Mouse (Mus musculus): Measurements from ENCODE around the gene Slc11a1. TPM values are rescaled to one million over a fixed set of nuclear protein-coding genes. Genes with fewer than 3 reads are reported as not detected.
A peak's percentile ranks its signal among the peaks of the same experiment; 100 is the strongest.

Gene Slc11a1
- polyA plus RNA-seq, 1 experiment from 2014 or later, result 1.2 TPM

GRCm38 (mm10) chr1:74384525-74384924, 9.5 kb downstream of the Slc11a1 start:
- 86% methylated on average over 8 of the region's 8 CpGs for WGBS
- DNase-seq (ENCODE audit: low spot score), result no peak
- peaks cover 19% of the 10 kb centered on the region for H3K4me1 ChIP-seq
- no peak overlapping the region for H3K4me3 ChIP-seq
- H3K27ac ChIP-seq, result no peak overlapping the region
- H3K36me3 ChIP-seq, result no peaks in the 10 kb centered on the region
- H3K9me3 ChIP-seq (replicated peaks), result no peaks in the 10 kb centered on the region
- H3K27me3 ChIP-seq (ENCODE audit: low read depth, poor library complexity, severe bottlenecking), result no peaks in the 10 kb centered on the region

GRCm38 (mm10) chr1:74385064-74385463, 10.1 kb downstream of the Slc11a1 start:
- H3K27ac ChIP-seq, result peak overlapping the region; percentile 48; the same call in 1 of the 2 replicates
- WGBS, result 89% methylated on average over 10 of the region's 10 CpGs
- no peak overlapping the region for H3K4me3 ChIP-seq
- peaks cover 24% of the 10 kb centered on the region for H3K4me1 ChIP-seq
- H3K9me3 ChIP-seq (replicated peaks), result no peaks in the 10 kb centered on the region
- no peaks in the 10 kb centered on the region for H3K27me3 ChIP-seq (ENCODE audit: low read depth, poor library complexity, severe bottlenecking)
- H3K36me3 ChIP-seq, result no peaks in the 10 kb centered on the region
- no peak for DNase-seq (ENCODE audit: low spot score)

GRCm38 (mm10) chr1:74385531-74385930, 10.5 kb downstream of the Slc11a1 start:
- H3K4me3 ChIP-seq, result no peak overlapping the region
- no peaks in the 10 kb centered on the region for H3K27me3 ChIP-seq (ENCODE audit: low read depth, poor library complexity, severe bottlenecking)
- WGBS, result 93% methylated on average over 8 of the region's 8 CpGs
- no peaks in the 10 kb centered on the region for H3K36me3 ChIP-seq
- no peak for DNase-seq (ENCODE audit: low spot score)
- H3K27ac ChIP-seq, result peak overlapping the region; percentile 48; the same call in 1 of the 2 replicates
- H3K9me3 ChIP-seq (replicated peaks), result no peaks in the 10 kb centered on the region
- peaks cover 29% of the 10 kb centered on the region for H3K4me1 ChIP-seq

GRCm38 (mm10) chr1:74386363-74386713, 11.3 kb downstream of the Slc11a1 start:
- peak; percentile 38 for DNase-seq (ENCODE audit: low spot score)
- 68% methylated on average over 7 of the region's 10 CpGs for WGBS
- no peaks in the 10 kb centered on the region for H3K9me3 ChIP-seq (replicated peaks)
- peak overlapping the region; percentile 59 for H3K4me3 ChIP-seq
- peaks cover 34% of the 10 kb centered on the region for H3K4me1 ChIP-seq
- no peaks in the 10 kb centered on the region for H3K27me3 ChIP-seq (ENCODE audit: low read depth, poor library complexity, severe bottlenecking)
- H3K27ac ChIP-seq, result peak overlapping the region; percentile 94
- no peaks in the 10 kb centered on the region for H3K36me3 ChIP-seq

- Histone ChIP-seq H3K4me1 (peaks cover 35% of the 10 kb centered on the region), H3K4me3 (peak overlapping the region; percentile 59), H3K27me3 (ENCODE audit: low read depth, poor library complexity, severe bottlenecking) (no peaks in the 10 kb centered on the region), H3K36me3 (no peaks in the 10 kb centered on the region), H3K27ac (peak overlapping the region; percentile 94), H3K9me3 (replicated peaks) (no peaks in the 10 kb centered on the region)
- peak; percentile 98 for DNase-seq (ENCODE audit: low spot score)
- WGBS, result under 1% methylated on average over 26 of the region's 26 CpGs
Measured at GRCm38 (mm10) chr1:74386714-74387385, 11.9 kb downstream of the Slc11a1 start.

GRCm38 (mm10) chr1:74387386-74387988, 12.5 kb downstream of the Slc11a1 start:
- peak overlapping the region; percentile 59 for H3K4me3 ChIP-seq
- DNase-seq (ENCODE audit: low spot score), result peak; percentile 35
- H3K4me1 ChIP-seq, result peaks cover 42% of the 10 kb centered on the region
- no peaks in the 10 kb centered on the region for H3K27me3 ChIP-seq (ENCODE audit: low read depth, poor library complexity, severe bottlenecking)
- 64% methylated on average over 15 of the region's 15 CpGs for WGBS
- no peaks in the 10 kb centered on the region for H3K36me3 ChIP-seq
- no peaks in the 10 kb centered on the region for H3K9me3 ChIP-seq (replicated peaks)
- peak overlapping the region; percentile 94 for H3K27ac ChIP-seq

GRCm38 (mm10) chr1:74388398-74388920, 13.5 kb downstream of the Slc11a1 start:
- H3K9me3 ChIP-seq (replicated peaks), result no peaks in the 10 kb centered on the region
- H3K4me1 ChIP-seq, result peaks cover 52% of the 10 kb centered on the region
- DNase-seq (ENCODE audit: low spot score), result peak; percentile 29
- H3K36me3 ChIP-seq, result peaks cover 5% of the 10 kb centered on the region
- 80% methylated on average over 7 of the region's 7 CpGs for WGBS
- H3K27me3 ChIP-seq (ENCODE audit: low read depth, poor library complexity, severe bottlenecking), result no peaks in the 10 kb centered on the region
- H3K4me3 ChIP-seq, result no peak overlapping the region
- H3K27ac ChIP-seq, result peak overlapping the region; percentile 34

- Histone ChIP-seq H3K27me3 (ENCODE audit: low read depth, poor library complexity, severe bottlenecking) (no peaks in the 10 kb centered on the region), H3K36me3 (peaks cover 19% of the 10 kb centered on the region), H3K27ac (peak overlapping the region; percentile 71), H3K4me1 (peaks cover 56% of the 10 kb centered on the region), H3K9me3 (replicated peaks) (no peaks in the 10 kb centered on the region), H3K4me3 (peak overlapping the region; percentile 96)
- WGBS, result 3% methylated on average over 29 of the region's 29 CpGs
- DNase-seq (ENCODE audit: low spot score), result no peak
Measured at GRCm38 (mm10) chr1:74389831-74390286, 14.9 kb downstream of the Slc11a1 start.

GRCm38 (mm10) chr1:74390287-74390906, 15.4 kb downstream of the Slc11a1 start:
- peak; percentile 77 for DNase-seq (ENCODE audit: low spot score)
- peaks cover 56% of the 10 kb centered on the region for H3K4me1 ChIP-seq
- no peaks in the 10 kb centered on the region for H3K27me3 ChIP-seq (ENCODE audit: low read depth, poor library complexity, severe bottlenecking)
- peaks cover 25% of the 10 kb centered on the region for H3K36me3 ChIP-seq
- WGBS, result 7% methylated on average over 21 of the region's 21 CpGs
- no peaks in the 10 kb centered on the region for H3K9me3 ChIP-seq (replicated peaks)
- H3K27ac ChIP-seq, result peak overlapping the region; percentile 99
- peak overlapping the region; percentile 96 for H3K4me3 ChIP-seq

GRCm38 (mm10) chr1:74390924-74391748, 16.1 kb downstream of the Slc11a1 start, which contains the start of gene Ctdsp1:
TSS of gene Ctdsp1 (plus strand) at chr1:74391509.
- WGBS, result 3% methylated on average over 48 of the region's 51 CpGs
- no peaks in the 10 kb centered on the region for H3K9me3 ChIP-seq (replicated peaks)
- H3K4me3 ChIP-seq, result peak within 1 kb of the TSS; percentile 96
- H3K36me3 ChIP-seq, result peaks cover 30% of the 10 kb centered on the region
- H3K27ac ChIP-seq, result peak within 1 kb of the TSS; percentile 99
- H3K27me3 ChIP-seq (ENCODE audit: low read depth, poor library complexity, severe bottlenecking), result no peaks in the 10 kb centered on the region
- DNase-seq (ENCODE audit: low spot score), result peak; percentile 99
- peaks cover 56% of the 10 kb centered on the region for H3K4me1 ChIP-seq

- Histone ChIP-seq H3K36me3 (peaks cover 30% of the 10 kb centered on the region), H3K9me3 (replicated peaks) (no peaks in the 10 kb centered on the region), H3K27ac (peak overlapping the region; percentile 99), H3K4me3 (peak overlapping the region; percentile 96), H3K27me3 (ENCODE audit: low read depth, poor library complexity, severe bottlenecking) (no peaks in the 10 kb centered on the region), H3K4me1 (peaks cover 57% of the 10 kb centered on the region)
- DNase-seq (ENCODE audit: low spot score), result peak; percentile 77
- WGBS, result under 1% methylated on average over 54 of the region's 63 CpGs
Measured at GRCm38 (mm10) chr1:74391844-74392441, 16.9 kb downstream of the Slc11a1 start.

GRCm38 (mm10) chr1:74392446-74392994, 17.5 kb downstream of the Slc11a1 start:
- 4% methylated on average over 16 of the region's 16 CpGs for WGBS
- Histone ChIP-seq H3K27me3 (ENCODE audit: low read depth, poor library complexity, severe bottlenecking) (no peaks in the 10 kb centered on the region), H3K27ac (peak overlapping the region; percentile 99), H3K4me3 (peak overlapping the region; percentile 96), H3K36me3 (peaks cover 30% of the 10 kb centered on the region), H3K4me1 (peaks cover 56% of the 10 kb centered on the region), H3K9me3 (replicated peaks) (no peaks in the 10 kb centered on the region)
- DNase-seq (ENCODE audit: low spot score), result no peak
